Mouse (Mus musculus): ENCODE results near the gene Nfya. TPM values are rescaled to one million over a fixed set of nuclear protein-coding genes. Genes with fewer than 3 reads are reported as not detected.

The Nfya gene
- total and polyA plus RNA-seq, 3 experiments, result 26.9 to 44.2 (median 29.3) TPM

DNA sequence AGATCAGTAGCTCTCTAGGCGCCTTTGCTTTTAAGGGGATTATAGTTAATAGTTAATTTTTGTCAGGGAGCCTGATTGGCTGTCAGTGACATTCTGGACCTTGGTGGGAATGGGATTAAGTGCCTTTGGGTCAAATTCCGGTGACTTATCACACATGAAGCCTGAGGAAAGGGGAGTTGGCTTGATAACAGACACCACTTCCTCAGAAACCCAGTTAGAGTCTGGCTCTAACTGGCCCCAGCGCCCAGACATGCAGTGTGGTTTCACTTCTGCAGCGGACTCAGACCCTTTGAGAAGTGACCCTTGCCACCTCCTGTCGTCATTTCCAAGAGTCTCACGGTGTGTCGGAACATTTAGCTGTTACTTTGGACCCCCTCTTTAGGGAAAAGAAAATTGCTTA is 8.5 kb upstream of the Nfya start:
- Histone ChIP-seq H3K9ac (ENCODE audit: insufficient read depth, low read depth) (no peak overlapping the region), H3K27ac (ENCODE audit: insufficient read depth, low read depth) (no peak overlapping the region), H3K79me2 (replicated peaks; ENCODE audit: control insufficient read depth, extremely low read depth, insufficient read depth, poor library complexity, severe bottlenecking) (no peaks in the 10 kb centered on the region), H3K4me3 (replicated peaks in 1 of 3; ENCODE audit: low read depth in 2 of 3, low read length in 2 of 3, poor library complexity in 1 of 3) (no peak overlapping the region), H3K4me1 (ENCODE audit: control insufficient read depth in 1 of 2, insufficient read depth in 2 of 2) (peaks cover 0 to 10% of the 10 kb centered on the region in 2 experiments; a peak in 1 of 4 replicates), H3K36me3 (replicated peaks in 1 of 2; ENCODE audit: control insufficient read depth in 1 of 2, insufficient read depth in 1 of 2, low read length in 1 of 2) (peaks cover 32 to 73% of the 10 kb centered on the region in 2 experiments), H3K27me3 (replicated peaks) (no peaks in the 10 kb centered on the region), H3K9me3 (replicated peaks; ENCODE audit: low read length) (no peaks in the 10 kb centered on the region), H3K4me2 (ENCODE audit: insufficient read depth, low read depth, poor library complexity, severe bottlenecking) (no peak overlapping the region)
- no peak for DNase-seq (ENCODE audit: extremely low read depth)
- in situ Hi-C loops (cut with MboI; ENCODE audit: low pct_ligation_motif_present, low pct_unique_long_range_greater_than_20kb, low sequenced_read_pairs), result no loop called here
- TF ChIP-seq MAX (IDR thresholded peaks at IDR 0.05; ENCODE audit: low read length) (no peak), RCOR1 (conservative IDR thresholded peaks at IDR 0.05; ENCODE audit: low read depth, low read length) (no peak), MAZ (IDR thresholded peaks at IDR 0.05; ENCODE audit: low read depth, low read length) (no peak), MXI1 (IDR thresholded peaks at IDR 0.05; ENCODE audit: low read depth, low read length) (no peak), SMC3 (IDR thresholded peaks at IDR 0.05; ENCODE audit: low read depth, low read length) (no peak), CHD1 (IDR thresholded peaks at IDR 0.05; ENCODE audit: low read depth, low read length) (no peak), IRF4 (IDR thresholded peaks at IDR 0.05; ENCODE audit: low read depth, low read length) (peak; percentile 15; the same call in 1 of the 2 replicates), ZNF384 (IDR thresholded peaks at IDR 0.05; ENCODE audit: low read depth, low read length) (no peak)
- dilution Hi-C loops (cut with MboI; ENCODE audit: extremely low pct_ligation_motif_present, extremely low pct_unique_long_range_greater_than_20kb, low sequenced_read_pairs), result no loop called here

- no peak overlapping the region for H3K27ac ChIP-seq (ENCODE audit: insufficient read depth, low read depth)
- no peak for DNase-seq (ENCODE audit: extremely low read depth)
- dilution Hi-C loops (cut with MboI; ENCODE audit: extremely low pct_ligation_motif_present, extremely low pct_unique_long_range_greater_than_20kb, low sequenced_read_pairs), result no loop called here
- TF ChIP-seq CTCF (conservative IDR thresholded peaks at IDR 0.05 in 1 of 2, IDR thresholded peaks at IDR 0.05 in 1 of 2; ENCODE audit: low read depth in 2 of 2, low read length in 2 of 2), result no peak
- H3K79me2 ChIP-seq (replicated peaks; ENCODE audit: control insufficient read depth, extremely low read depth, insufficient read depth, poor library complexity, severe bottlenecking), result no peaks in the 10 kb centered on the region
- in situ Hi-C loops (cut with MboI; ENCODE audit: low pct_ligation_motif_present, low pct_unique_long_range_greater_than_20kb, low sequenced_read_pairs), result no loop called here
- H3K36me3 ChIP-seq (replicated peaks in 1 of 2; ENCODE audit: control insufficient read depth in 1 of 2, insufficient read depth in 1 of 2, low read length in 1 of 2), result peaks cover 35 to 77% of the 10 kb centered on the region in 2 experiments
- no peak overlapping the region for H3K4me2 ChIP-seq (ENCODE audit: insufficient read depth, low read depth, poor library complexity, severe bottlenecking)
- H3K9ac ChIP-seq (ENCODE audit: insufficient read depth, low read depth), result no peak overlapping the region
- H3K27me3 ChIP-seq (replicated peaks), result no peaks in the 10 kb centered on the region
- no peaks in the 10 kb centered on the region for H3K9me3 ChIP-seq (replicated peaks; ENCODE audit: low read length)
- H3K4me3 ChIP-seq (replicated peaks in 1 of 3; ENCODE audit: low read depth in 2 of 3, low read length in 2 of 3, poor library complexity in 1 of 3), result no peak overlapping the region
- peaks cover 3 to 13% of the 10 kb centered on the region in 2 experiments; a peak in 1 of 4 replicates for H3K4me1 ChIP-seq (ENCODE audit: control insufficient read depth in 1 of 2, insufficient read depth in 2 of 2)
Observed at GRCm38 (mm10) chr17:48417521-48417920, 7.8 kb upstream of the Nfya start.

GRCm38 (mm10) chr17:48416425-48417195 is 6.9 kb upstream of the Nfya start:
- Histone ChIP-seq H3K27ac (ENCODE audit: insufficient read depth, low read depth) (no peak overlapping the region), H3K36me3 (replicated peaks in 1 of 2; ENCODE audit: control insufficient read depth in 1 of 2, insufficient read depth in 1 of 2, low read length in 1 of 2) (peaks cover 40 to 85% of the 10 kb centered on the region in 2 experiments), H3K79me2 (replicated peaks; ENCODE audit: control insufficient read depth, extremely low read depth, insufficient read depth, poor library complexity, severe bottlenecking) (peaks cover 6% of the 10 kb centered on the region; the same call in 1 of the 2 replicates), H3K4me2 (ENCODE audit: insufficient read depth, low read depth, poor library complexity, severe bottlenecking) (no peak overlapping the region), H3K27me3 (replicated peaks) (no peaks in the 10 kb centered on the region), H3K4me3 (replicated peaks in 1 of 3; ENCODE audit: low read depth in 2 of 3, low read length in 2 of 3, poor library complexity in 1 of 3) (no peak overlapping the region), H3K9me3 (replicated peaks; ENCODE audit: low read length) (no peaks in the 10 kb centered on the region), H3K9ac (ENCODE audit: insufficient read depth, low read depth) (no peak overlapping the region), H3K4me1 (ENCODE audit: control insufficient read depth in 1 of 2, insufficient read depth in 2 of 2) (peaks cover 3 to 22% of the 10 kb centered on the region in 2 experiments; a peak in 2 of 4 replicates)
- peak; percentile 66 for DNase-seq (ENCODE audit: extremely low read depth)
- dilution Hi-C loops (cut with MboI; ENCODE audit: extremely low pct_ligation_motif_present, extremely low pct_unique_long_range_greater_than_20kb, low sequenced_read_pairs) (no loop called here), in situ Hi-C loops (cut with MboI; ENCODE audit: low pct_ligation_motif_present, low pct_unique_long_range_greater_than_20kb, low sequenced_read_pairs) (no loop called here)
- TF ChIP-seq ZNF384 (IDR thresholded peaks at IDR 0.05; ENCODE audit: low read depth, low read length), result peak; percentile 60
- peak; percentile 45 to 77; a peak in 3 of 4 replicates for TF ChIP-seq CTCF (conservative IDR thresholded peaks at IDR 0.05 in 1 of 2, IDR thresholded peaks at IDR 0.05 in 1 of 2; ENCODE audit: low read depth in 2 of 2, low read length in 2 of 2)
- TF ChIP-seq USF1 (IDR thresholded peaks at IDR 0.05; ENCODE audit: low read depth, low read length), result no peak
- peak; percentile 68 for TF ChIP-seq RAD21 (IDR thresholded peaks at IDR 0.05; ENCODE audit: low read depth, low read length)
- peak; percentile 50 for TF ChIP-seq SMC3 (IDR thresholded peaks at IDR 0.05; ENCODE audit: low read depth, low read length)
